Comparison of ENCODE assay signal across 30 mouse cellular contexts in genomic region chr11:68023811-68024369, GRCm38 (mm10). TPM values are rescaled to one million over a fixed set of nuclear protein-coding genes. Genes with fewer than 3 reads are reported as not detected.
DNase-seq lines count a peak whose midpoint lies in the region; ATAC-seq and TF ChIP-seq lines count a peak whose summit lies in the region.
"Had no signal": no experiment of that assay in that cellular context is flagged by ENCODE, and none has a peak within 500 bp of the region (broad histone marks: within the 10 kb centered on the region; RNA-seq: fewer than 3 reads in every experiment).

No protein-coding gene starts in this region.

- H3K9me3 ChIP-seq in intestine, embryonic 14.5 days (ENCODE audit: control insufficient read depth, low read length), result no peaks in the 10 kb centered on the region
- H3K9me3 ChIP-seq in intestine, embryonic 15.5 days, result no peaks in the 10 kb centered on the region
- H3K9me3 ChIP-seq in lung, embryonic 15.5 days, result no peaks in the 10 kb centered on the region
- H3K9me3 ChIP-seq in MEL (replicated peaks; ENCODE audit: insufficient read depth, low read length), result no peaks in the 10 kb centered on the region
- H3K9me3 ChIP-seq in intestine, embryonic 16.5 days (ENCODE audit: control insufficient read depth, low read length), result no peaks in the 10 kb centered on the region
- no peaks in the 10 kb centered on the region for H3K9me3 ChIP-seq in liver, postnatal 0 days (ENCODE audit: low read length)
- H3K9me3 ChIP-seq: forebrain, embryonic 15.5 days; hindbrain, embryonic 15.5 days; limb, embryonic 10.5 days; limb, embryonic 15.5 days; liver, embryonic 13.5 days; midbrain, embryonic 13.5 days; neural tube, embryonic 13.5 days had no signal

- TF ChIP-seq POLR2A in MEL (IDR thresholded peaks at IDR 0.05; ENCODE audit: control insufficient read depth in 1 of 2, insufficient read depth in 1 of 2, low read depth in 1 of 2, low read length in 2 of 2, poor library complexity in 1 of 2), result no peak

- no peak for DNase-seq in intestine, embryonic 14.5 days (ENCODE audit: low spot score)
- DNase-seq in lung, postnatal 36 days, result no peak
- no peak for DNase-seq in MEL (ENCODE audit: low read depth, low spot score)
- no peak for DNase-seq in liver, postnatal 0 days
- DNase-seq: adrenal gland, adult 2 months; adrenal gland, postnatal 36 days; cerebellum, adult 18-20 months; cerebellum, postnatal 14 days; gastrocnemius, postnatal 25 days; heart, postnatal 4 days; kidney, postnatal 10 days; layer of hippocampus, adult 9-11 months; liver, embryonic 13.5 days; right cerebral cortex, postnatal 4 days; thymus, postnatal 14 days had no signal

- H3K79me2 ChIP-seq in MEL (ENCODE audit: control insufficient read depth, insufficient read depth, low read length, poor library complexity), result no peaks in the 10 kb centered on the region

- no peak for ATAC-seq in intestine, embryonic 14.5 days (replicated peaks; ENCODE audit: low FRiP score, low TSS enrichment, low read depth)
- ATAC-seq in intestine, embryonic 15.5 days, result no peak
- ATAC-seq in lung, embryonic 15.5 days (ENCODE audit: borderline replicate concordance, extremely low read depth, low FRiP score, low TSS enrichment), result no peak
- peak; percentile 53 for ATAC-seq in intestine, embryonic 16.5 days
- ATAC-seq in liver, postnatal 0 days, result no peak
- ATAC-seq: activated CD4-positive, CD25-positive, alpha-beta regulatory T cell, adult 4 months; CD4-positive, CD25-positive, alpha-beta regulatory T cell, adult 4 months; forebrain, embryonic 15.5 days; inflammation-experienced regulatory T-cells, adult 6 months; midbrain, embryonic 13.5 days had no signal

- no peak overlapping the region for H3K9ac ChIP-seq in intestine, embryonic 14.5 days (ENCODE audit: low read length)
- H3K9ac ChIP-seq in intestine, embryonic 15.5 days, result no peak overlapping the region
- H3K9ac ChIP-seq in lung, embryonic 15.5 days, result no peak overlapping the region
- H3K9ac ChIP-seq in MEL (ENCODE audit: control insufficient read depth, low read depth, low read length, poor library complexity, severe bottlenecking), result no peak overlapping the region
- no peak overlapping the region for H3K9ac ChIP-seq in intestine, embryonic 16.5 days (ENCODE audit: low read depth, low read length)
- no peak overlapping the region for H3K9ac ChIP-seq in liver, postnatal 0 days (replicated peaks)
- H3K9ac ChIP-seq: forebrain, embryonic 15.5 days; hindbrain, embryonic 15.5 days; limb, embryonic 15.5 days; liver, embryonic 13.5 days; midbrain, embryonic 13.5 days; neural tube, embryonic 13.5 days had no signal

- peak overlapping the region; percentile 55; the same call in 1 of the 2 replicates for H3K27ac ChIP-seq in intestine, embryonic 14.5 days (ENCODE audit: low read depth)
- H3K27ac ChIP-seq in intestine, embryonic 15.5 days, result no peak overlapping the region
- peak overlapping the region; percentile 75 for H3K27ac ChIP-seq in lung, embryonic 15.5 days
- no peak overlapping the region for H3K27ac ChIP-seq in MEL (ENCODE audit: control insufficient read depth, low read depth, low read length)
- peak overlapping the region; percentile 39 for H3K27ac ChIP-seq in intestine, embryonic 16.5 days (ENCODE audit: low read length)
- no peak overlapping the region for H3K27ac ChIP-seq in liver, postnatal 0 days (ENCODE audit: low read depth)
- H3K27ac ChIP-seq: forebrain, embryonic 15.5 days; hindbrain, embryonic 15.5 days; limb, embryonic 10.5 days; limb, embryonic 15.5 days; liver, embryonic 13.5 days; midbrain, embryonic 13.5 days; neural tube, embryonic 13.5 days had no signal

- no peaks in the 10 kb centered on the region for H3K27me3 ChIP-seq in intestine, embryonic 14.5 days (replicated peaks; ENCODE audit: control insufficient read depth, insufficient read depth, low read length)
- no peaks in the 10 kb centered on the region for H3K27me3 ChIP-seq in intestine, embryonic 15.5 days (replicated peaks)
- H3K27me3 ChIP-seq in lung, embryonic 15.5 days, result no peaks in the 10 kb centered on the region
- no peaks in the 10 kb centered on the region for H3K27me3 ChIP-seq in MEL (ENCODE audit: control insufficient read depth in 1 of 2, insufficient read depth in 2 of 2, low read length in 2 of 2)
- H3K27me3 ChIP-seq in intestine, embryonic 16.5 days (replicated peaks; ENCODE audit: control insufficient read depth, insufficient read depth, low read length), result no peaks in the 10 kb centered on the region
- H3K27me3 ChIP-seq in liver, postnatal 0 days (ENCODE audit: insufficient read depth, low read length), result no peaks in the 10 kb centered on the region
- H3K27me3 ChIP-seq: forebrain, embryonic 15.5 days; limb, embryonic 15.5 days; liver, embryonic 13.5 days; midbrain, embryonic 13.5 days; neural tube, embryonic 13.5 days had no signal

- H3K4me3 ChIP-seq in intestine, embryonic 14.5 days (ENCODE audit: low read depth, low read length), result no peak overlapping the region
- H3K4me3 ChIP-seq in intestine, embryonic 15.5 days (replicated peaks), result no peak overlapping the region
- H3K4me3 ChIP-seq in lung, embryonic 15.5 days, result no peak overlapping the region
- no peak overlapping the region for H3K4me3 ChIP-seq in MEL (ENCODE audit: control insufficient read depth in 1 of 2, insufficient read depth in 1 of 2, low read depth in 2 of 2, low read length in 2 of 2)
- H3K4me3 ChIP-seq in intestine, embryonic 16.5 days (ENCODE audit: low read length), result no peak overlapping the region
- no peak overlapping the region for H3K4me3 ChIP-seq in liver, postnatal 0 days (ENCODE audit: low read depth, low read length)
- H3K4me3 ChIP-seq: forebrain, embryonic 15.5 days; hindbrain, embryonic 15.5 days; limb, embryonic 10.5 days; limb, embryonic 15.5 days; liver, embryonic 13.5 days; midbrain, embryonic 13.5 days; neural tube, embryonic 13.5 days had no signal

- H3K36me3 ChIP-seq in intestine, embryonic 14.5 days (ENCODE audit: control insufficient read depth, insufficient read depth, low read length), result no peaks in the 10 kb centered on the region
- no peaks in the 10 kb centered on the region for H3K36me3 ChIP-seq in intestine, embryonic 15.5 days
- H3K36me3 ChIP-seq in lung, embryonic 15.5 days, result no peaks in the 10 kb centered on the region
- no peaks in the 10 kb centered on the region; a peak in 2 of 4 replicates for H3K36me3 ChIP-seq in MEL (ENCODE audit: control insufficient read depth in 1 of 2, insufficient read depth in 2 of 2, low read length in 2 of 2)
- no peaks in the 10 kb centered on the region for H3K36me3 ChIP-seq in intestine, embryonic 16.5 days (ENCODE audit: control insufficient read depth, insufficient read depth, low read length)
- H3K36me3 ChIP-seq in liver, postnatal 0 days (replicated peaks; ENCODE audit: insufficient read depth, low read length), result no peaks in the 10 kb centered on the region
- H3K36me3 ChIP-seq: forebrain, embryonic 15.5 days; hindbrain, embryonic 15.5 days; limb, embryonic 10.5 days; liver, embryonic 13.5 days; midbrain, embryonic 13.5 days had no signal

- no peak for TF ChIP-seq CTCF in MEL (IDR thresholded peaks at IDR 0.05 in 2 of 3, conservative IDR thresholded peaks at IDR 0.05 in 1 of 3; ENCODE audit: control insufficient read depth in 1 of 3, insufficient read depth in 1 of 3, low read depth in 2 of 3, low read length in 3 of 3, poor library complexity in 1 of 3, severe bottlenecking in 1 of 3)
- no peak for TF ChIP-seq CTCF in liver, postnatal 0 days (IDR thresholded peaks at IDR 0.05; ENCODE audit: low read depth)

- peaks cover 10% of the 10 kb centered on the region; the same call in 1 of the 2 replicates for H3K4me1 ChIP-seq in intestine, embryonic 14.5 days (replicated peaks; ENCODE audit: control insufficient read depth, insufficient read depth, low read length)
- peaks cover 18% of the 10 kb centered on the region for H3K4me1 ChIP-seq in intestine, embryonic 15.5 days (replicated peaks)
- H3K4me1 ChIP-seq in lung, embryonic 15.5 days, result peaks cover 17% of the 10 kb centered on the region
- 0 out of 4 replicates have a peak, but pooled peaks cover 0 to 3% of the 10 kb centered on the region in 2 experiments for H3K4me1 ChIP-seq in MEL (ENCODE audit: control insufficient read depth in 1 of 2, insufficient read depth in 2 of 2, low read length in 2 of 2)
- peaks cover 22% of the 10 kb centered on the region for H3K4me1 ChIP-seq in intestine, embryonic 16.5 days (ENCODE audit: control insufficient read depth, insufficient read depth, low read length)
- H3K4me1 ChIP-seq in liver, postnatal 0 days (ENCODE audit: insufficient read depth), result no peaks in the 10 kb centered on the region
- H3K4me1 ChIP-seq: forebrain, embryonic 15.5 days; midbrain, embryonic 13.5 days had no signal

- WGBS in intestine, embryonic 14.5 days, result 46% methylated on average over 8 of the region's 8 CpGs
- WGBS in intestine, embryonic 15.5 days, result 54% methylated on average over 8 of the region's 8 CpGs
- 31% methylated on average over 8 of the region's 8 CpGs for whole genome bisulfite sequencing in lung, embryonic 15.5 days
- 46% methylated on average over 8 of the region's 8 CpGs for WGBS in intestine, embryonic 16.5 days
- 74% methylated on average over 8 of the region's 8 CpGs for WGBS in liver, postnatal 0 days (ENCODE audit: insufficient replicate concordance)

- TF ChIP-seq RAD21 in MEL (IDR thresholded peaks at IDR 0.05; ENCODE audit: low read depth, low read length), result no peak

- no peak for TF ChIP-seq EP300 in MEL (IDR thresholded peaks at IDR 0.05; ENCODE audit: low read depth in 1 of 2, low read length in 2 of 2)
- no peak for TF ChIP-seq EP300 in liver, postnatal 0 days (IDR thresholded peaks at IDR 0.05; ENCODE audit: low read depth)

- H3K4me2 ChIP-seq in intestine, embryonic 14.5 days (ENCODE audit: low read length), result no peak overlapping the region
- no peak overlapping the region for H3K4me2 ChIP-seq in intestine, embryonic 15.5 days (replicated peaks)
- no peak overlapping the region for H3K4me2 ChIP-seq in lung, embryonic 15.5 days
- no peak overlapping the region for H3K4me2 ChIP-seq in intestine, embryonic 16.5 days (ENCODE audit: low read depth, low read length)
- no peak overlapping the region for H3K4me2 ChIP-seq in liver, postnatal 0 days (ENCODE audit: low read depth, low read length)
- H3K4me2 ChIP-seq: forebrain, embryonic 15.5 days; heart, embryonic 11.5 days; hindbrain, embryonic 15.5 days; limb, embryonic 15.5 days; liver, embryonic 13.5 days; midbrain, embryonic 13.5 days; neural tube, embryonic 13.5 days had no signal

RNA-seq across cellular contexts. Expression of gene Stx8, which starts 57.9 kb away (rescaled TPM):
- polyA plus RNA-seq in intestine, embryonic 14.5 days (2014; fragmentation: Nextera tagmentation; extraction: Ambion mirVana), result 51.3 and 54.5 TPM in 2 replicates
- polyA plus RNA-seq in intestine, embryonic 15.5 days (2015; fragmentation: Nextera tagmentation; extraction: Ambion mirVana), result 51.8 and 59.7 TPM in 2 replicates
- polyA plus RNA-seq in lung, embryonic 15.5 days (2015; fragmentation: Nextera tagmentation; extraction: Ambion mirVana), result 52.1 and 54.7 TPM in 2 replicates
- 23.6 and 30.9 TPM in 2 replicates for total RNA-seq in MEL (2012; rRNA removed)
- 100 to 1,000 TPM in 1 of 2 experiments, 10 to 100 TPM in 1; 29.5 to 152 TPM for polyA plus RNA-seq in MEL (2012; ENCODE audit: insufficient read depth in 1 of 2, insufficient read length in 2 of 2, low read depth in 1 of 2, low replicate concordance in 2 of 2, missing spikeins in 1 of 2)
- polyA plus RNA-seq in intestine, embryonic 16.5 days (2015; fragmentation: Nextera tagmentation; extraction: Ambion mirVana), result 63.5 and 64.2 TPM in 2 replicates
- 27.4 and 29.0 TPM in 2 replicates for polyA plus RNA-seq in liver, postnatal 0 days (2015; fragmentation: Nextera tagmentation; extraction: Ambion mirVana)

RNA-seq across cellular contexts. Expression of gene Cfap52, which starts 58.4 kb away (rescaled TPM):
- 0.86 and 1.0 TPM in 2 replicates for polyA plus RNA-seq in intestine, embryonic 14.5 days (2014; fragmentation: Nextera tagmentation; extraction: Ambion mirVana)
- polyA plus RNA-seq in intestine, embryonic 15.5 days (2015; fragmentation: Nextera tagmentation; extraction: Ambion mirVana), result 1.1 and 1.3 TPM in 2 replicates
- polyA plus RNA-seq in lung, embryonic 15.5 days (2015; fragmentation: Nextera tagmentation; extraction: Ambion mirVana), result 4.0 and 6.1 TPM in 2 replicates
- not detected in 2 replicates for total RNA-seq in MEL (2012; rRNA removed)
- polyA plus RNA-seq in MEL (2012; ENCODE audit: insufficient read depth in 1 of 2, insufficient read length in 2 of 2, low read depth in 1 of 2, low replicate concordance in 2 of 2, missing spikeins in 1 of 2), result not detected
- 0.57 and 0.89 TPM in 2 replicates for polyA plus RNA-seq in intestine, embryonic 16.5 days (2015; fragmentation: Nextera tagmentation; extraction: Ambion mirVana)
- not detected in 2 replicates for polyA plus RNA-seq in liver, postnatal 0 days (2015; fragmentation: Nextera tagmentation; extraction: Ambion mirVana)
- total RNA-seq: adrenal gland, adult 2 months; adrenal gland, postnatal 36 days; megakaryocyte-erythroid progenitor cell, adult 5-6 weeks had no signal
- polyA plus RNA-seq: activated CD4-positive, CD25-positive, alpha-beta regulatory T cell, adult 4 months; adrenal gland, adult 2 months; CD4-positive, CD25-positive, alpha-beta regulatory T cell, adult 4 months; inflammation-experienced regulatory T-cells, adult 6 months; liver, embryonic 13.5 days; spleen, adult 2 months had no signal

Comparison
In these comparisons a context has a peak if more than half of its experiments do, and no peak if none do; other contexts are left out.
1. H3K27ac ChIP-seq: peak in intestine, embryonic 14.5 days (single experiment), lung, embryonic 15.5 days (single experiment) and intestine, embryonic 16.5 days (single experiment); none in intestine, embryonic 15.5 days (single experiment), MEL (single experiment) and liver, postnatal 0 days (single experiment).